Mouse (Mus musculus): ENCODE data around the gene Spint1.

Spint1 gene

GRCm38 (mm10) chr2:119245246-119245645, 8.1 kb downstream of the Spint1 start:
- no peak for DNase-seq

- no peak for DNase-seq
These were observed 10.7 kb downstream of the Spint1 start for GRCm38 (mm10) chr2:119247904-119248303.

GRCm38 (mm10) chr2:119249592-119250061, 12.5 kb downstream of the Spint1 start:
- no peak for DNase-seq

GRCm38 (mm10) chr2:119250377-119250776, 13.2 kb downstream of the Spint1 start:
- no peak for DNase-seq

GRCm38 (mm10) chr2:119250826-119251478, 13.8 kb downstream of the Spint1 start:
- DNase-seq = peak; percentile 85

- no peak for DNase-seq
These were observed 17.8 kb downstream of the Spint1 start for GRCm38 (mm10) chr2:119254976-119255375.

GRCm38 (mm10) chr2:119260518-119260917, 23.4 kb downstream of the Spint1 start:
- no peak for DNase-seq

- no peak for DNase-seq
These were observed 24.2 kb downstream of the Spint1 start for GRCm38 (mm10) chr2:119261326-119261725.

GRCm38 (mm10) chr2:119262978-119263377, 25.8 kb downstream of the Spint1 start:
- peak; percentile 22 for DNase-seq

GRCm38 (mm10) chr2:119263813-119264212, 26.7 kb downstream of the Spint1 start:
- no peak for DNase-seq

GRCm38 (mm10) chr2:119270286-119270642, 33.1 kb downstream of the Spint1 start:
- DNase-seq = no peak

GRCm38 (mm10) chr2:119270643-119271331, 33.6 kb downstream of the Spint1 start, which contains the start of gene Rhov:
Gene Rhov, minus strand, starts transcription at chr2:119271272.
- DNase-seq = peak; percentile 68

- DNase-seq = no peak
These were observed 37.0 kb downstream of the Spint1 start for GRCm38 (mm10) chr2:119274126-119274525.

- DNase-seq = no peak
These were observed 39.8 kb downstream of the Spint1 start for GRCm38 (mm10) chr2:119276926-119277325.

GRCm38 (mm10) chr2:119277810-119278209, 40.6 kb downstream of the Spint1 start:
- no peak for DNase-seq

- DNase-seq = no peak
These were observed 44.9 kb downstream of the Spint1 start for GRCm38 (mm10) chr2:119281899-119282565.

GRCm38 (mm10) chr2:119287372-119287771, 50.2 kb downstream of the Spint1 start:
- DNase-seq = no peak

- DNase-seq = peak; percentile 97
These were observed 51.2 kb downstream of the Spint1 start, which contains the start of gene Vps18 for GRCm38 (mm10) chr2:119288270-119288882. Gene Vps18, plus strand, starts transcription at chr2:119288740.

GRCm38 (mm10) chr2:119289014-119289416, 51.9 kb downstream of the Spint1 start:
- DNase-seq = no peak

- no peak for DNase-seq
These were observed 55.1 kb downstream of the Spint1 start for GRCm38 (mm10) chr2:119292281-119292680.

GRCm38 (mm10) chr2:119292852-119293251, 55.7 kb downstream of the Spint1 start:
- DNase-seq = no peak

- no peak for DNase-seq
These were observed 56.1 kb downstream of the Spint1 start for GRCm38 (mm10) chr2:119293311-119293710.

GRCm38 (mm10) chr2:119293776-119294390, 56.7 kb downstream of the Spint1 start:
- DNase-seq = no peak
